Comparison of ENCODE assay signal across 23 mouse cellular contexts in the genomic region with DNA sequence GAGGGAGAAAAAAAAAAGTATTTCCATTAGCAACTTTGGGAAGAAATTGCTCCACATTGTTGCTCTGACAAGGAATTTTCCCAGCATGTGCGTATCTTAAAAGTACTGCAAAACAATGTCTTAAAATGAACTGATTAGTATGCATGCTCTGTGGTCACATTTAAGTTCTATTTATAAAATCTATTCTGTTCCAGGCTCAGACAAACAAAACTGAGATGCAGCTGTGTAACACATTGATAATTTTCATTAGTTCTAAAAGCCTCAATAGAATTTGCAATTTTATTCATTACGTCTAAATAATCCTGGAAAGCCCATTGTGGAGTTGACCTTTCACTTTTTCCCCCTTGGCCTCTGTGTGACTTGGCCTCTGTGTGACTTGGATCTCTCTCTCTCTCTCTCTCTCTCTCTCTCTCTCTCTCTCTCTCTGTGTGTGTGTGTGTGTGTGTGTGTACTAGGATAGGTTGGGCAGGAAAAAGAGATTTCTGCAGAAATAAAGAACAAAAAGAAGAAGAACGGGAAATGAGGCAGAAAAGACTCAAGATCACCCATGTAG.
DNase-seq lines count a peak whose midpoint lies in the region; ATAC-seq lines count a peak whose summit lies in the region.
"Had no signal": no experiment of that assay in that cellular context is flagged by ENCODE, and none has a peak within 500 bp of the region (broad histone marks: within the 10 kb centered on the region; RNA-seq: fewer than 3 reads in every experiment).

No protein-coding gene starts in this region.

- no peaks in the 10 kb centered on the region for H3K36me3 ChIP-seq in embryonic facial prominence, embryonic 14.5 days (ENCODE audit: control insufficient read depth, insufficient read depth, low read length)
- H3K36me3 ChIP-seq in embryonic facial prominence, embryonic 10.5 days (replicated peaks): no peaks in the 10 kb centered on the region
- no peaks in the 10 kb centered on the region for H3K36me3 ChIP-seq in midbrain, embryonic 10.5 days
- no peaks in the 10 kb centered on the region for H3K36me3 ChIP-seq in midbrain, embryonic 15.5 days (replicated peaks)
- H3K36me3 ChIP-seq in forebrain, embryonic 16.5 days (ENCODE audit: control insufficient read depth, insufficient read depth): no peaks in the 10 kb centered on the region
- H3K36me3 ChIP-seq: embryonic facial prominence, embryonic 13.5 days; G1E; heart, embryonic 15.5 days; hindbrain, embryonic 10.5 days; intestine, embryonic 15.5 days had no signal

- no peaks in the 10 kb centered on the region for H3K4me1 ChIP-seq in embryonic facial prominence, embryonic 14.5 days (ENCODE audit: control insufficient read depth, insufficient read depth, low read length)
- peaks cover 10% of the 10 kb centered on the region for H3K4me1 ChIP-seq in embryonic facial prominence, embryonic 10.5 days
- H3K4me1 ChIP-seq in midbrain, embryonic 10.5 days: peaks cover 28% of the 10 kb centered on the region
- H3K4me1 ChIP-seq in midbrain, embryonic 15.5 days: no peaks in the 10 kb centered on the region
- peaks cover 9% of the 10 kb centered on the region for H3K4me1 ChIP-seq in forebrain, embryonic 16.5 days (replicated peaks; ENCODE audit: control insufficient read depth, insufficient read depth, low read length)
- H3K4me1 ChIP-seq: embryonic facial prominence, embryonic 13.5 days; heart, embryonic 15.5 days; intestine, embryonic 15.5 days had no signal

- no peak overlapping the region for H3K9ac ChIP-seq in embryonic facial prominence, embryonic 14.5 days (ENCODE audit: low read depth, low read length)
- H3K9ac ChIP-seq in midbrain, embryonic 15.5 days: no peak overlapping the region
- H3K9ac ChIP-seq in forebrain, embryonic 16.5 days (replicated peaks; ENCODE audit: low read depth, low read length): no peak overlapping the region
- H3K9ac ChIP-seq: embryonic facial prominence, embryonic 13.5 days; heart, embryonic 15.5 days; hindbrain, embryonic 14.5 days; intestine, embryonic 15.5 days had no signal

- no peak overlapping the region for H3K4me2 ChIP-seq in embryonic facial prominence, embryonic 14.5 days (ENCODE audit: low read depth, low read length)
- H3K4me2 ChIP-seq in midbrain, embryonic 15.5 days: no peak overlapping the region
- no peak overlapping the region for H3K4me2 ChIP-seq in forebrain, embryonic 16.5 days (ENCODE audit: low read length)
- H3K4me2 ChIP-seq: embryonic facial prominence, embryonic 13.5 days; heart, embryonic 11.5 days; heart, embryonic 15.5 days; hindbrain, embryonic 14.5 days; intestine, embryonic 15.5 days had no signal

- no peak for ATAC-seq in embryonic facial prominence, embryonic 14.5 days (ENCODE audit: low read depth)
- ATAC-seq in midbrain, embryonic 15.5 days (replicated peaks): no peak
- ATAC-seq in forebrain, embryonic 16.5 days: peak; percentile 57; the same call in 1 of the 2 replicates
- ATAC-seq: CD4-positive, CD25-positive, alpha-beta regulatory T cell, adult 4 months; intestine, embryonic 15.5 days had no signal

- DNase-seq in embryonic facial prominence, embryonic 14.5 days (ENCODE audit: low spot score): peak; percentile 10
- DNase-seq in embryonic facial prominence, embryonic 10.5 days (ENCODE audit: low spot score): no peak
- peak; percentile 15 for DNase-seq in midbrain, embryonic 10.5 days (ENCODE audit: low spot score)
- peak; percentile 55 for DNase-seq in embryo, embryonic 10 days (ENCODE audit: low spot score)
- DNase-seq in testis, postnatal 14 days (ENCODE audit: low spot score): no peak
- no peak for DNase-seq in left cerebral cortex, adult 18-20 months (ENCODE audit: low spot score in 2 of 2)
- DNase-seq: adrenal gland, postnatal 10 days; B cell, adult 2 months; cerebellum, adult 11-12 months; cerebellum, adult 9-10 months; cerebellum, postnatal 25 days; gastrocnemius, postnatal 14 days; heart, adult 2 months had no signal

- 48% methylated on average over 3 of the region's 3 CpGs for WGBS in embryonic facial prominence, embryonic 14.5 days
- 57% methylated on average over 3 of the region's 3 CpGs for WGBS in embryonic facial prominence, embryonic 10.5 days
- WGBS in midbrain, embryonic 10.5 days: 30% methylated on average over 3 of the region's 3 CpGs
- WGBS in midbrain, embryonic 15.5 days: 35% methylated on average over 3 of the region's 3 CpGs
- WGBS in forebrain, embryonic 16.5 days: 19% methylated on average over 3 of the region's 3 CpGs

- H3K27ac ChIP-seq in embryonic facial prominence, embryonic 14.5 days (replicated peaks; ENCODE audit: low read depth, low read length): no peak overlapping the region
- no peak overlapping the region for H3K27ac ChIP-seq in embryonic facial prominence, embryonic 10.5 days (replicated peaks)
- peak overlapping the region; percentile 57 for H3K27ac ChIP-seq in midbrain, embryonic 10.5 days (replicated peaks)
- no peak overlapping the region for H3K27ac ChIP-seq in midbrain, embryonic 15.5 days
- H3K27ac ChIP-seq in forebrain, embryonic 16.5 days (ENCODE audit: low read length): no peak overlapping the region; the same call in 1 of the 2 replicates
- H3K27ac ChIP-seq: embryonic facial prominence, embryonic 13.5 days; heart, adult 2 months; heart, embryonic 15.5 days; hindbrain, embryonic 10.5 days; hindbrain, embryonic 14.5 days; intestine, embryonic 15.5 days had no signal

- no peak overlapping the region for H3K4me3 ChIP-seq in embryonic facial prominence, embryonic 14.5 days (ENCODE audit: low read depth, low read length)
- H3K4me3 ChIP-seq in embryonic facial prominence, embryonic 10.5 days: no peak overlapping the region
- H3K4me3 ChIP-seq in midbrain, embryonic 10.5 days: no peak overlapping the region
- H3K4me3 ChIP-seq in midbrain, embryonic 15.5 days: no peak overlapping the region
- no peak overlapping the region for H3K4me3 ChIP-seq in forebrain, embryonic 16.5 days (replicated peaks; ENCODE audit: low read length)
- H3K4me3 ChIP-seq: embryonic facial prominence, embryonic 13.5 days; heart, adult 2 months; heart, embryonic 15.5 days; hindbrain, embryonic 10.5 days; intestine, embryonic 15.5 days had no signal

- H3K9me3 ChIP-seq in embryonic facial prominence, embryonic 14.5 days (ENCODE audit: control insufficient read depth, low read length): no peaks in the 10 kb centered on the region
- H3K9me3 ChIP-seq in embryonic facial prominence, embryonic 10.5 days: no peaks in the 10 kb centered on the region
- H3K9me3 ChIP-seq in midbrain, embryonic 10.5 days (replicated peaks): no peaks in the 10 kb centered on the region
- H3K9me3 ChIP-seq in midbrain, embryonic 15.5 days: no peaks in the 10 kb centered on the region
- no peaks in the 10 kb centered on the region for H3K9me3 ChIP-seq in forebrain, embryonic 16.5 days (ENCODE audit: control insufficient read depth, low read length)
- H3K9me3 ChIP-seq: embryonic facial prominence, embryonic 13.5 days; G1E; heart, embryonic 15.5 days; hindbrain, embryonic 10.5 days; intestine, embryonic 15.5 days had no signal

- H3K27me3 ChIP-seq in embryonic facial prominence, embryonic 14.5 days (replicated peaks; ENCODE audit: control insufficient read depth, insufficient read depth, low read length): no peaks in the 10 kb centered on the region
- H3K27me3 ChIP-seq in embryonic facial prominence, embryonic 10.5 days (replicated peaks; ENCODE audit: low read depth, poor library complexity, severe bottlenecking): no peaks in the 10 kb centered on the region
- H3K27me3 ChIP-seq in midbrain, embryonic 10.5 days (ENCODE audit: low read depth, poor library complexity, severe bottlenecking): peaks cover 25% of the 10 kb centered on the region; the same call in 1 of the 2 replicates
- H3K27me3 ChIP-seq in midbrain, embryonic 15.5 days (replicated peaks): no peaks in the 10 kb centered on the region
- H3K27me3 ChIP-seq in forebrain, embryonic 16.5 days (replicated peaks; ENCODE audit: control insufficient read depth, insufficient read depth, low read length): no peaks in the 10 kb centered on the region
- H3K27me3 ChIP-seq: embryonic facial prominence, embryonic 13.5 days; heart, embryonic 15.5 days; intestine, embryonic 15.5 days had no signal

Comparison
In these comparisons a context has a peak if more than half of its experiments do, and no peak if none do; other contexts are left out.
1. DNase-seq: peak in embryonic facial prominence, embryonic 14.5 days (single experiment), midbrain, embryonic 10.5 days (single experiment) and embryo, embryonic 10 days (single experiment); none in embryonic facial prominence, embryonic 10.5 days (single experiment), testis, postnatal 14 days (single experiment) and left cerebral cortex, adult 18-20 months (0 of 2).